Mouse (Mus musculus) small intestine, adult 2 months (tissue): Measurements from ENCODE around the gene Tspyl4. TPM values are rescaled to one million over a fixed set of nuclear protein-coding genes. Genes with fewer than 3 reads are reported as not detected.

Source experiments
- H3K27ac ChIP-seq: fragments of 200-500 bp; 2 replicates; pipeline ENCODE4 v1.5.1; 2012; ENCODE audit warnings: low read depth, low read length, control low read depth, inconsistent platforms; ENCODE audit not compliant: insufficient read depth
- H3K27me3 ChIP-seq: fragments of 200-500 bp; 2 replicates; pipeline ENCODE4 v1.6.1; 2012; ENCODE audit warnings: mild to moderate bottlenecking, moderate library complexity, low read length, inconsistent platforms; ENCODE audit not compliant: control insufficient read depth, insufficient read depth
- H3K36me3 ChIP-seq: fragments of 200-500 bp; 2 replicates; pipeline ENCODE4 v1.6.1; 2012; ENCODE audit warnings: mild to moderate bottlenecking, low read length, control low read depth, inconsistent platforms; ENCODE audit not compliant: control insufficient read depth, insufficient read depth
- H3K4me1 ChIP-seq: fragments of 200-500 bp; 2 replicates; pipeline ENCODE4 v1.6.1; 2012; ENCODE audit warnings: low read length, inconsistent platforms, mixed read lengths; ENCODE audit not compliant: control insufficient read depth, insufficient read depth, insufficient read length
- H3K4me3 ChIP-seq: fragments of 200-500 bp; 2 replicates; pipeline ENCODE4 v1.5.1; 2012; ENCODE audit warnings: low read depth, mild to moderate bottlenecking, control low read depth, inconsistent platforms, low read length, moderate library complexity
- CTCF ChIP-seq: fragments of 200-500 bp; IDR thresholded peaks from 2 replicates; pipeline ENCODE4 v1.5.1; 2012; ENCODE audit warnings: low read depth, mild to moderate bottlenecking, control low read depth, inconsistent platforms, low read length, moderate library complexity, mixed read lengths; ENCODE audit not compliant: insufficient replicate concordance, insufficient read length; ENCODE audit errors: extremely low read depth
- POLR2A ChIP-seq: fragments of 200-500 bp; IDR thresholded peaks from 2 replicates; pipeline ENCODE4 v1.6.1; 2012; ENCODE audit warnings: low read depth, mild to moderate bottlenecking, control low read depth, inconsistent platforms, low read length, moderate library complexity
- WGBS: fragments of 180-500 bp; shearing (Covaris S2); methylation state at CpG from one replicate; pipeline ENCODE4 v1.1.7; 2018; 5-methylcytosine and 5-hydroxymethylcytosine counted together
- polyA plus RNA-seq: library from polyadenylated mRNA; depleted of rRNA; stranded (reverse); fragments of >200 nt; gene quantifications from 2 replicates; pipeline ENCODE4 v1.2.3, GENCODE M21; 2012

Tspyl4 gene
- polyA plus RNA-seq, 1 experiment, result 1.3 TPM

DNA sequence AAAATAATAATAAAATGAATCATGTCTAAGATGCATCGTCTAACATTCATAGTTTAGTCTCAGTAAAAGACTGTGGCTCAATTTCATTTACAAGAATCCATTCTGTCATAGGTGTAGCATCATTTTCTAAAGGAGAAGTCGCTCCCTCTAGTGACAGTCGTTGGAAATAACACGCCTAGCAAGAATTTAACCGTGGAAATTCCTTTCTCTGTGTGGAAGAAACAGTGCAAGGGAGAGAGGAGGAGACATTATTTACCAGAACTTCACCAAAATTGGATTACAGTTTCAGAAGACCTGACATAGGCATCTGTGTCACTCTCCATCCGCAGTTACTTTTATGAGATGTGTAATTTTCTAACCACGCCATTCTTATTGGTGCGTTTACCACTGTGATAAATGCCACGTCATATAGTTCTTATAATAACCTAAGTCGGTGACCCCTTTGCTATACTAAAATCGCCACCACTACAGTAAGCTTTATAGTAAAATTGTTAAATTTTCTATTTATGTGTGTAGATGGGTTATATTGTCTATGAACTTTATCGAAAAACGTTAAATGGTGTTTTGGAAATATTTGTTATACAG, 16.6 kb upstream of the Tspyl4 start:
- H3K4me1 ChIP-seq, result peaks cover 5% of the 10 kb centered on the region; the same call in 1 of the 2 replicates
- no peaks in the 10 kb centered on the region for H3K36me3 ChIP-seq
- TF ChIP-seq CTCF, result no peak
- no peak for TF ChIP-seq POLR2A
- H3K27ac ChIP-seq, result no peak overlapping the region
- no peaks in the 10 kb centered on the region for H3K27me3 ChIP-seq
- WGBS, result 14% methylated on average over 13 of the region's 13 CpGs
- no peak overlapping the region for H3K4me3 ChIP-seq

GRCm38 (mm10) chr10:34281211-34281961, 15.9 kb upstream of the Tspyl4 start:
- H3K27ac ChIP-seq, result peak overlapping the region; percentile 42; the same call in 1 of the 2 replicates
- no peaks in the 10 kb centered on the region for H3K36me3 ChIP-seq
- no peaks in the 10 kb centered on the region for H3K27me3 ChIP-seq
- H3K4me3 ChIP-seq, result peak overlapping the region; percentile 92
- no peak for TF ChIP-seq CTCF
- TF ChIP-seq POLR2A, result no peak
- peaks cover 5% of the 10 kb centered on the region; the same call in 1 of the 2 replicates for H3K4me1 ChIP-seq
- 11% methylated on average over 14 of the region's 14 CpGs for WGBS

- no peaks in the 10 kb centered on the region for H3K27me3 ChIP-seq
- under 1% methylated on average over 38 of the region's 38 CpGs for WGBS
- H3K4me1 ChIP-seq, result peaks cover 5% of the 10 kb centered on the region; the same call in 1 of the 2 replicates
- TF ChIP-seq POLR2A, result peak; percentile 73
- TF ChIP-seq CTCF, result no peak
- H3K36me3 ChIP-seq, result no peaks in the 10 kb centered on the region
- H3K27ac ChIP-seq, result peak within 1 kb of the TSS; percentile 71
- peak within 1 kb of the TSS; percentile 92 for H3K4me3 ChIP-seq
Measured at GRCm38 (mm10) chr10:34281962-34282388, 15.3 kb upstream of the Tspyl4 start, which contains the start of gene Tspyl1. Gene Tspyl1 (plus strand): TSS chr10:34282190.

DNA sequence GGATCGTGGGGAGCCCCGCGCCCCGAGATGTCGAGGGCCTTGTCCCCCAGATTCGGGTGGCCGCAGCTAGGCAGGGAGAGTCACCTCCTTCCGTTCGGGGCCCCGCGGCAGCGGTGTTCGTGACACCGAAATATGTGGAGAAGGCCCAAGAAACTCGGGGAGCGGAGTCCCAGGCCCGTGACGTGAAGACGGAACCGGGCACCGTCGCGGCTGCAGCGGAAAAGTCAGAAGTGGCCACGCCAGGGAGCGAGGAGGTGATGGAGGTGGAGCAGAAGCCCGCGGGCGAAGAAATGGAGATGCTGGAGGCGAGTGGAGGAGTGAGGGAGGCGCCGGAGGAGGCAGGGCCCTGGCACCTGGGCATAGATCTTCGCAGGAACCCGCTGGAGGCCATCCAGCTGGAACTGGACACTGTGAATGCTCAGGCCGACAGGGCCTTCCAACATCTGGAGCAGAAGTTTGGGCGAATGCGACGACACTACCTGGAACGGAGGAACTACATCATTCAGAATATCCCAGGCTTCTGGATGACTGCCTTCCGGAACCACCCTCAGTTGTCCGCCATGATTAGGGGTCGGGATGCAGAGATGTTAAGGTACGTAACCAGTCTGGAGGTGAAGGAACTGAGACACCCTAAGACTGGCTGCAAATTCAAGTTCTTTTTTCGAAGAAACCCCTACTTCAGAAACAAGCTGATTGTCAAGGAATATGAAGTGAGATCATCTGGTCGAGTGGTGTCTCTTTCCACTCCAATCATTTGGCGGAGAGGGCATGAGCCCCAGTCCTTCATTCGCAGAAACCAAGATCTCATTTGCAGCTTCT, 14.6 kb upstream of the Tspyl4 start:
- H3K27me3 ChIP-seq, result no peaks in the 10 kb centered on the region
- no peak for TF ChIP-seq CTCF
- no peak for TF ChIP-seq POLR2A

GRCm38 (mm10) chr10:34296911-34297298, 337 bp upstream of the Tspyl4 start:
- Histone ChIP-seq H3K27ac (no peak overlapping the region), H3K4me1 (peaks cover 14% of the 10 kb centered on the region), H3K36me3 (no peaks in the 10 kb centered on the region), H3K4me3 (no peak overlapping the region; the same call in 1 of the 2 replicates), H3K27me3 (no peaks in the 10 kb centered on the region)
- no peak for TF ChIP-seq CTCF
- no peak for TF ChIP-seq POLR2A
- 7% methylated on average over 13 of the region's 13 CpGs for WGBS

More for the DNA sequence above, 14.6 kb upstream of the Tspyl4 start:
- H3K4me1 ChIP-seq, result peaks cover 5% of the 10 kb centered on the region; the same call in 1 of the 2 replicates
- peaks cover 4% of the 10 kb centered on the region; the same call in 1 of the 2 replicates for H3K36me3 ChIP-seq
- WGBS, result 1% methylated on average over 47 of the region's 47 CpGs
- peak overlapping the region; percentile 71 for H3K27ac ChIP-seq
- peak overlapping the region; percentile 92 for H3K4me3 ChIP-seq

DNA sequence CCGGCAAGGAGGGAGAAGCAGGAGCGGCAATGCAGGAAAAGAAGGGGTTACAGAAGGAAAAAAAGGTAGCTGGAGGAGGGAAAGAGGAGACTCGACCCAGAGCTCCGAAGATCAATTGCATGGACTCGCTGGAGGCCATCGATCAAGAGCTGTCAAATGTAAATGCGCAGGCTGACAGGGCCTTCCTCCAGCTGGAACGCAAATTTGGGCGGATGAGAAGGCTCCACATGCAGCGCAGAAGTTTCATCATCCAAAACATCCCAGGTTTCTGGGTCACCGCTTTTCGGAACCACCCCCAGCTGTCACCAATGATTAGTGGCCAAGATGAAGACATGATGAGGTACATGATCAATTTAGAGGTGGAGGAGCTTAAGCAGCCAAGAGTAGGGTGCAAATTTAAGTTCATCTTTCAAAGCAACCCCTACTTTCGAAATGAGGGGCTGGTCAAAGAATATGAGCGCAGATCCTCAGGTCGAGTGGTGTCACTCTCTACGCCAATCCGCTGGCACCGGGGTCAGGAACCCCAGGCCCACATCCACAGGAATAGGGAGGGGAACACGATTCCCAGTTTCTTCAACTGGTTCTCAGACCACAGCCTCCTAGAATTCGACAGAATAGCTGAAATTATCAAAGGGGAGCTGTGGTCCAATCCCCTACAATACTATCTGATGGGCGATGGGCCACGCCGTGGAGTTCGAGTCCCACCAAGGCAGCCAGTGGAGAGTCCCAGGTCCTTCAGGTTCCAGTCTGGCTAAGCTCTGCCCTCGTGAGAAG, 925 bp downstream of the Tspyl4 start:
- peaks cover 14% of the 10 kb centered on the region for H3K4me1 ChIP-seq
- H3K4me3 ChIP-seq, result peak overlapping the region; percentile 91
- H3K36me3 ChIP-seq, result 0 out of 2 replicates have a peak, but pooled peaks cover 2% of the 10 kb centered on the region
- no peak for TF ChIP-seq CTCF
- no peak for TF ChIP-seq POLR2A
- H3K27me3 ChIP-seq, result no peaks in the 10 kb centered on the region
- H3K27ac ChIP-seq, result peak overlapping the region; percentile 74; the same call in 1 of the 2 replicates
- WGBS, result 49% methylated on average over 25 of the region's 25 CpGs
